Mouse (Mus musculus) small intestine, adult 2 months (tissue): ENCODE measurements at regions not wholly inside any gene's neighbourhood (a gene's known extent, or its start where the extent isn't known, plus 50 kb on each side); places are given as distances from the start of the nearest gene placed in this dataset.

Source experiments
- CTCF ChIP-seq: fragments of 200-500 bp; IDR thresholded peaks from 2 replicates; pipeline ENCODE4 v1.5.1; 2012; ENCODE audit warnings: low read depth, mild to moderate bottlenecking, control low read depth, inconsistent platforms, low read length, moderate library complexity, mixed read lengths; ENCODE audit not compliant: insufficient replicate concordance, insufficient read length; ENCODE audit errors: extremely low read depth
- POLR2A ChIP-seq: fragments of 200-500 bp; IDR thresholded peaks from 2 replicates; pipeline ENCODE4 v1.6.1; 2012; ENCODE audit warnings: low read depth, mild to moderate bottlenecking, control low read depth, inconsistent platforms, low read length, moderate library complexity

DNA sequence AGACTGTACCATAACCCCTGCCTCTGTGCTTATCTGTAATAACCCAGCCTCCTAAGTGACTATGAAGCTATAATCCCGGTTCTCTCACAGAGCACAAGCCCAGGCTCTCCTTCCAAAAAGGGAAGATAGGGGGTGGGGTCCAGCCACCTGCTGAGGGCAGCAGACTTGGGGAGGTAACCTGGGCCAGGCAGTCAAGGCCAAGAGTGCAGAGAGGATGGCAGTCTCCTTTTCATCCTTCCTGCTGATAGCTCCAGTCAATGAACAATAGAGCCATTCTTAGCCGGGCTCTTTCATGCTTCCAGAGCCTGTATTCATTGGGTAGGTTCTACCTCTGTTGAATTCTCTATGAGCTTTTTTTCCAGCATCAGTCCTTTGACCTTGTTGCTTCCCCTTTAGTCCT, 527.5 kb downstream of the Fgf9 start:
- no peak for TF ChIP-seq CTCF
- no peak for TF ChIP-seq POLR2A
